Mouse (Mus musculus) liver, adult 2 months (tissue): ENCODE measurements at regions not wholly inside any gene's neighbourhood (a gene's known extent, or its start where the extent isn't known, plus 50 kb on each side); places are given as distances from the start of the nearest gene placed in this dataset.

Experiments
- DNase-seq: peaks from one replicate; pipeline ENCODE4 v3.0.0-alpha.2; 2011; ENCODE audit warnings: low read depth, low spot score; ENCODE audit errors: extremely low read depth
- H3K27ac ChIP-seq: fragments of 200-500 bp; replicated peaks from 2 replicates; pipeline ENCODE4 v1.5.1; 2012; ENCODE audit warnings: low read depth, mild to moderate bottlenecking, control low read depth, inconsistent platforms, low read length; ENCODE audit not compliant: insufficient read depth
- H3K27me3 ChIP-seq: fragments of 200-500 bp; 2 replicates; pipeline ENCODE4 v1.6.1; 2012; ENCODE audit warnings: mild to moderate bottlenecking, moderate library complexity, low read length, inconsistent platforms; ENCODE audit not compliant: control insufficient read depth, insufficient read depth
- H3K36me3 ChIP-seq: fragments of 200-500 bp; 2 replicates; pipeline ENCODE4 v1.6.1; 2012; ENCODE audit warnings: low read length, inconsistent platforms; ENCODE audit not compliant: control insufficient read depth, insufficient read depth
- H3K4me1 ChIP-seq: fragments of 200-500 bp; 2 replicates; pipeline ENCODE4 v1.6.1; 2011; ENCODE audit warnings: low read length; ENCODE audit not compliant: control insufficient read depth, insufficient read depth
- H3K4me3 ChIP-seq: fragments of 200-500 bp; 2 replicates; pipeline ENCODE4 v1.5.1; 2011; ENCODE audit warnings: low read depth, mild to moderate bottlenecking, control low read depth, low read length, moderate library complexity; ENCODE audit not compliant: insufficient read depth
- H3K79me2 ChIP-seq: fragments of 200-500 bp; 2 replicates; pipeline ENCODE4 v1.6.1; 2012; ENCODE audit warnings: inconsistent platforms, mild to moderate bottlenecking, low read length, moderate library complexity; ENCODE audit not compliant: control insufficient read depth, insufficient read depth
- H3K9ac ChIP-seq: fragments of 200-500 bp; 2 replicates; pipeline ENCODE4 v1.6.1; 2012; ENCODE audit warnings: low read depth, mild to moderate bottlenecking, control low read depth, inconsistent platforms, low read length
- CTCF ChIP-seq: fragments of 200-500 bp; IDR thresholded peaks from 2 replicates; pipeline ENCODE4 v1.5.1; 2011; ENCODE audit warnings: low read depth, low read length, control low read depth
- POLR2A ChIP-seq: fragments of 200-500 bp; IDR thresholded peaks from 2 replicates; pipeline ENCODE4 v1.6.1; 2011; ENCODE audit warnings: low read length, control low read depth; ENCODE audit not compliant: insufficient read depth; ENCODE audit errors: extremely low read depth
- WGBS: fragments of 180-500 bp; shearing (Covaris S2); methylation state at CpG from one replicate; pipeline ENCODE4 v1.1.7; 2018; 5-methylcytosine and 5-hydroxymethylcytosine counted together

GRCm38 (mm10) chr9:83300500-83300899 is 140.4 kb downstream of the Lca5 start:
- Histone ChIP-seq H3K4me3 (no peak overlapping the region), H3K27me3 (no peaks in the 10 kb centered on the region), H3K9ac (no peak overlapping the region), H3K4me1 (no peaks in the 10 kb centered on the region), H3K79me2 (no peaks in the 10 kb centered on the region), H3K27ac (no peak overlapping the region), H3K36me3 (no peaks in the 10 kb centered on the region)
- TF ChIP-seq POLR2A (no peak), CTCF (no peak)
- 90% methylated on average over 4 of the region's 4 CpGs for WGBS
- no peak for DNase-seq

- no peaks in the 10 kb centered on the region for H3K4me1 ChIP-seq
- TF ChIP-seq CTCF (no peak), POLR2A (no peak)
- WGBS = 93% methylated on average over 2 of the region's 2 CpGs
- no peaks in the 10 kb centered on the region for H3K36me3 ChIP-seq
- H3K27me3 ChIP-seq = no peaks in the 10 kb centered on the region
- DNase-seq = no peak
- H3K9ac ChIP-seq = no peak overlapping the region
- no peak overlapping the region for H3K27ac ChIP-seq
- H3K4me3 ChIP-seq = no peak overlapping the region
- no peaks in the 10 kb centered on the region for H3K79me2 ChIP-seq
Measured at GRCm38 (mm10) chr9:83300044-83300443, 140.9 kb downstream of the Lca5 start.

GRCm38 (mm10) chr9:83299623-83300022 is 141.3 kb downstream of the Lca5 start:
- DNase-seq = no peak
- Histone ChIP-seq H3K36me3 (no peaks in the 10 kb centered on the region), H3K27ac (no peak overlapping the region), H3K4me3 (no peak overlapping the region), H3K4me1 (no peaks in the 10 kb centered on the region), H3K9ac (no peak overlapping the region), H3K79me2 (no peaks in the 10 kb centered on the region), H3K27me3 (no peaks in the 10 kb centered on the region)
- TF ChIP-seq POLR2A (no peak), CTCF (no peak)
- WGBS = 71% methylated on average over 2 of the region's 2 CpGs

- no peak overlapping the region for H3K4me3 ChIP-seq
- no peaks in the 10 kb centered on the region for H3K4me1 ChIP-seq
- TF ChIP-seq CTCF = no peak
- no peak for TF ChIP-seq POLR2A
- DNase-seq = no peak
- no peaks in the 10 kb centered on the region for H3K36me3 ChIP-seq
- no peak overlapping the region for H3K9ac ChIP-seq
- 79% methylated on average over 9 of the region's 9 CpGs for WGBS
- no peaks in the 10 kb centered on the region for H3K27me3 ChIP-seq
- no peaks in the 10 kb centered on the region for H3K79me2 ChIP-seq
- H3K27ac ChIP-seq = no peak overlapping the region
Measured at GRCm38 (mm10) chr9:83295453-83295852, 145.5 kb downstream of the Lca5 start.

GRCm38 (mm10) chr9:83294441-83294840 is 146.5 kb downstream of the Lca5 start:
- no peak overlapping the region for H3K9ac ChIP-seq
- H3K79me2 ChIP-seq = no peaks in the 10 kb centered on the region
- no peak overlapping the region for H3K4me3 ChIP-seq
- WGBS = 89% methylated on average over 13 of the region's 13 CpGs
- no peaks in the 10 kb centered on the region for H3K27me3 ChIP-seq
- H3K36me3 ChIP-seq = no peaks in the 10 kb centered on the region
- no peak for TF ChIP-seq CTCF
- TF ChIP-seq POLR2A = no peak
- H3K27ac ChIP-seq = no peak overlapping the region
- H3K4me1 ChIP-seq = no peaks in the 10 kb centered on the region
- DNase-seq = no peak

- WGBS = 86% methylated on average over 1 of the region's 1 CpGs
- TF ChIP-seq POLR2A = no peak
- TF ChIP-seq CTCF = no peak
- DNase-seq = no peak
- no peak overlapping the region for H3K4me3 ChIP-seq
- H3K27me3 ChIP-seq = no peaks in the 10 kb centered on the region
- H3K36me3 ChIP-seq = no peaks in the 10 kb centered on the region
- H3K9ac ChIP-seq = no peak overlapping the region
- no peaks in the 10 kb centered on the region for H3K79me2 ChIP-seq
- H3K27ac ChIP-seq = no peak overlapping the region
- H3K4me1 ChIP-seq = no peaks in the 10 kb centered on the region
Measured at GRCm38 (mm10) chr9:83284097-83284496, 137.6 kb upstream of the Hmgn3 start.
